Mouse (Mus musculus): Measurements from ENCODE around the gene Spcs2.

DNA sequence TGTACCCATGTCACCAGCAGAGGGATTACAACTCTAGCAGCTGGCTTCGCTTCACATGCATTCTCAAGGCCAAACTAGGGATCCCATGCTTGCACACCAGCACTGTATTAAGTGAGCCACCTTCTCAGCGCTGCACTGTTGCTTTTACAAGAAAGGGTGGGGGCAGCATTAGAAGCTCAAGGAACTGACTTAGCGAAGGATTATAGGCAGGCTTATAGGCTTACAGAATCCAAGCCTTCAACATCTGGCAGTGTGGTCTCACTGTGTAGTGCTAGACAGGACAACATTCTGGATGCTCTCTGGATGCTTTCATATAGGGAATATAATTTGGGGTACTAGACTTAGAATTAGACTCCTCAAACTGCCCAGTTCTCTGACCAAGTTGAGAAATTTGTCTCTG, 25.0 kb downstream of the Spcs2 start:
- TF ChIP-seq POLR2A (IDR thresholded peaks at IDR 0.05; ENCODE audit: control insufficient read depth, extremely low read depth, insufficient read depth, low read length, poor library complexity), result no peak
- no peak for TF ChIP-seq CTCF (IDR thresholded peaks at IDR 0.05; ENCODE audit: borderline replicate concordance, control insufficient read depth, extremely low read depth, insufficient read depth, low read length, poor library complexity)
